Mouse (Mus musculus): ENCODE measurements around the gene Hmgcll1. TPM values are rescaled to one million over a fixed set of nuclear protein-coding genes. Genes with fewer than 3 reads are reported as not detected.
A peak's percentile ranks its signal among the peaks of the same experiment; 100 is the strongest.
"Not testable (repeated sequence)": the region's sequence is repeated elsewhere in the genome, so short reads cannot be mapped to it uniquely, and the experiment has no call there.

Hmgcll1 gene
- polyA plus RNA-seq, 1 experiment from 2014 or later, result 5.3 TPM

DNA sequence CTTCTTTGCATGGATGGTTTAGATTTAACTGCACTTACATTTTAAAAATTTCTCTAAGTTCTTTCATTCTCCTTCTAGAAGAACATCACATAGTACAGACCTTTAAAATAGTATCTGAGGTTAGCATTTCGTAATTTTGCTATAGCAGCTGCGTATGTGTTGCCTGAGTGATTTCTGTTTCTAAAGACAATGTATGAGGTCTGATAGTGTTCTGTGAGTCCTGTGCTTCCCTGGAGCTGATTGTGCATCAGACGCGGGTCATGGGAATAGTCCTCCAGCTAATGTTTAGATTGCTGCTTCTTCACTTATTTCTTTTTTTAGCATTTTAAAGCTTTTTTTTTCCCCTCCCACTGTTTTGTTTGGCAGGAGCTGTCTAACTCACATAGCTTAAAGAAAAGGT, 46.8 kb downstream of the Hmgcll1 start:
- H3K9ac ChIP-seq (replicated peaks), result no peak overlapping the region
- H3K4me1 ChIP-seq (replicated peaks), result peaks cover 10% of the 10 kb centered on the region
- no peaks in the 10 kb centered on the region for H3K27me3 ChIP-seq
- no peaks in the 10 kb centered on the region for H3K36me3 ChIP-seq
- no peak for ATAC-seq (ENCODE audit: insufficient number of reproducible peaks, insufficient read depth, low FRiP score, low TSS enrichment, low read depth)
- no peak overlapping the region for H3K4me3 ChIP-seq (replicated peaks)
- WGBS, result 81% methylated on average over 4 of the region's 4 CpGs
- H3K4me2 ChIP-seq, result no peak overlapping the region
- H3K9me3 ChIP-seq, result no peaks in the 10 kb centered on the region
- H3K27ac ChIP-seq, result 0 out of 2 replicates have a peak overlapping the region, but pooled peaks have one; percentile 56

DNA sequence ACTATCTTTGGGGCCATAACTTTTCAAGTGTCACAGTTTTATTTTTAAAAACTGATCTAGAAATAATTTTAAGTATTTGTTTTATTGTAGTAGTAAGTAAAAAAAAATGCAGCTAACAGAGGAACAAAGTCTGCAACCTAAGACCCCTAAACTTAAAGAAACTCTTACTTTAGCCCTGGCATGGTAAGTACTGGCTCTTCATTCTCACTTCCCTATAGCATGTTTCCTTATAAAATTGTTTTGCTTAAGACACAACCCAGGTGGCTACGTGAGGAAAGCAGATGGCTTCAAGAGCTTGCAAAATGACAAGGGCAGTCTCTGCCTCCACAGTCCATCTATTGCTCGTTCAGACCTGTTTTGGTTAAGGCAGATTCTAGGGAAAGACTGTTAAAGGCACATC, 49.5 kb downstream of the Hmgcll1 start:
- WGBS, result 66% methylated on average over 2 of the region's 2 CpGs
- Histone ChIP-seq H3K9ac (replicated peaks) (no peak overlapping the region), H3K4me1 (replicated peaks) (peaks cover 10% of the 10 kb centered on the region), H3K36me3 (no peaks in the 10 kb centered on the region), H3K4me3 (replicated peaks) (no peak overlapping the region), H3K4me2 (no peak overlapping the region), H3K9me3 (no peaks in the 10 kb centered on the region), H3K27me3 (no peaks in the 10 kb centered on the region), H3K27ac (no peak overlapping the region)
- no peak for ATAC-seq (ENCODE audit: insufficient number of reproducible peaks, insufficient read depth, low FRiP score, low TSS enrichment, low read depth)

DNA sequence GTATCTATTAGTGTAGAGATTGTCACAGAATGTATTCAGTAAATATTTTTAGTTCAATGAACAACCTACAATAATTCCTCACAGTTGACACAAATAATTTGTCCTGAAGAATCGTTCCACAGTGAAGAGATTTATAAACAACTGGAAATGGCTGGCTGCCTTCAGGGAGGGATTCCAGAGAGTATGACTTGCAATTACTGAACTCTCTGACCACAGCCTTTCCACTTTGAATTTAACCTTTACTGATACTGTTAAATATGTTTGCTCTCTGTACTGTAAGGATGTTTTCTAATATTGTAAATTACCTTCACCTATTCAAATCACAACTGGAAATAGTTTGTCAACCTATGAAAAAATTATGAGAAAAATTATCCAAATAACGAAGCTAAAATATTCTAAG, 76.9 kb downstream of the Hmgcll1 start:
- no peak for ATAC-seq (ENCODE audit: insufficient number of reproducible peaks, insufficient read depth, low FRiP score, low TSS enrichment, low read depth)
- no peak overlapping the region for H3K9ac ChIP-seq (replicated peaks)
- no peak overlapping the region for H3K27ac ChIP-seq
- no peak overlapping the region for H3K4me2 ChIP-seq
- H3K27me3 ChIP-seq, result no peaks in the 10 kb centered on the region
- no peaks in the 10 kb centered on the region for H3K9me3 ChIP-seq
- 61% methylated on average over 2 of the region's 2 CpGs for WGBS
- no peaks in the 10 kb centered on the region for H3K36me3 ChIP-seq
- H3K4me1 ChIP-seq (replicated peaks), result no peaks in the 10 kb centered on the region
- H3K4me3 ChIP-seq (replicated peaks), result no peak overlapping the region

DNA sequence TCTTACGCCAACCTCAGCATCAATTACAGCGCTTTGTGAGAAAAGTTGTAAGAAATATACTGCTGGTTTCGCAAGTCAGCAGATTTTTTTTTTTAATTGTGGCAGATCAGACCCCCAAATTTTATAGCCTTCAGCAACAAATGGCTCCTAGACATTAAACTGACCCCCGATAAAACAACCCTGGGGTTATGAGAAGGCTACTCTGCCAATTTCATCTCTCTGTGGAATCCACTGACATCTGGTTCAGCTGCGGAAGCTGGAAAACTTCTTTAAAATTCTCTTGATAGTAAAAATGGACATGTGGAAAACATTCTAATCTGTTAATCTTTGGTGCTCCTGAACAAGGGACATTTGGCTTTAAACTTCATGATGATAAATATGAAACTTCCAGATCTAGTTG, 82.6 kb downstream of the Hmgcll1 start:
- H3K4me2 ChIP-seq, result no peak overlapping the region
- ATAC-seq (ENCODE audit: insufficient number of reproducible peaks, insufficient read depth, low FRiP score, low TSS enrichment, low read depth), result no peak
- H3K36me3 ChIP-seq, result no peaks in the 10 kb centered on the region
- H3K4me3 ChIP-seq (replicated peaks), result no peak overlapping the region
- H3K27ac ChIP-seq, result no peak overlapping the region
- H3K4me1 ChIP-seq (replicated peaks), result 0 out of 2 replicates have a peak, but pooled peaks cover 12% of the 10 kb centered on the region
- no peak overlapping the region for H3K9ac ChIP-seq (replicated peaks)
- H3K27me3 ChIP-seq, result no peaks in the 10 kb centered on the region
- no peaks in the 10 kb centered on the region for H3K9me3 ChIP-seq
- 45% methylated on average over 5 of the region's 5 CpGs for WGBS

DNA sequence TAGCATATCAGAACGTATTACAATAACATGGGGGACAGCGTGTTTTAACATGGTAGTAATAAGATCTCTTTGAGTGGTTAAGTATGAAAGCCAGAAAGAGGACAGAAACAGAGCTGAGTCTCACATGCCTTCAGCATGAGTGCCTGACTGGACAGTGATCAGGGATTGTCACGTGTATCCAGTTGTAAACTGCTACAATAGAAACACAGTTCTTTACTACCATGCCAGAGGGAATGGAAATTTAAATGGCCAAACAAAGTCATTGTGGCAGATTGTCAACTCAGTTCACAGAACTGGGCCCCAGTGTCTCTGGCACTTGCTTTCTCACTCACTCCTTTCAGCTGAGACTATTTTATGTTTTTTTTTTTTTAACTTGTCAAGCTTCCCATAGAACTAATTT, 85.3 kb downstream of the Hmgcll1 start:
- no peaks in the 10 kb centered on the region for H3K36me3 ChIP-seq
- no peak overlapping the region for H3K4me3 ChIP-seq (replicated peaks)
- H3K4me2 ChIP-seq, result no peak overlapping the region
- H3K9me3 ChIP-seq, result no peaks in the 10 kb centered on the region
- no peaks in the 10 kb centered on the region for H3K27me3 ChIP-seq
- H3K27ac ChIP-seq, result no peak overlapping the region
- H3K9ac ChIP-seq (replicated peaks), result no peak overlapping the region
- 82% methylated on average over 3 of the region's 3 CpGs for WGBS
- no peak for ATAC-seq (ENCODE audit: insufficient number of reproducible peaks, insufficient read depth, low FRiP score, low TSS enrichment, low read depth)
- 0 out of 2 replicates have a peak, but pooled peaks cover 12% of the 10 kb centered on the region for H3K4me1 ChIP-seq (replicated peaks)

DNA sequence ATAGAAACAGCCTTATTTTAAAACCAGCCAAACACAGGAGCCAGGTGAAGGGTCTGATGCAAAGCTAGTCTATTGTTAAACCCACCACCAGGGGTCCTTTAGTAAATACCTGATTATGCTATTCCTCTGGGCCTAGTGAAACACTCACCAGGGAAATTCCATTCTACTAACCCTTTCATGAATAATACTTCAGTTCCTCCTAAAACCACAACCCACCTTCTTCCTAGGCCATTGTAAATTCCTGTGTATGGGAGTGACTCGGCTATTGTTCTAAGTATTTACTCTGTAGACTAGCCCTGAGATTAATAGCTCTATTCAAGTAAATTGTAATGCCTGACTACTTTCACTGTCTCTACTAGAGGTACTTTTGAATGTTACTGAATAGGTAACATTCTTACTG, 89.8 kb downstream of the Hmgcll1 start:
- not testable (repeated sequence) for H3K4me1 ChIP-seq (replicated peaks); ATAC-seq (ENCODE audit: insufficient number of reproducible peaks, insufficient read depth, low FRiP score, low TSS enrichment, low read depth); H3K9me3 ChIP-seq; H3K27me3 ChIP-seq; H3K4me3 ChIP-seq (replicated peaks); H3K27ac ChIP-seq; H3K9ac ChIP-seq (replicated peaks); H3K4me2 ChIP-seq; H3K36me3 ChIP-seq
- WGBS, result 85% methylated on average over 1 of the region's 1 CpGs

DNA sequence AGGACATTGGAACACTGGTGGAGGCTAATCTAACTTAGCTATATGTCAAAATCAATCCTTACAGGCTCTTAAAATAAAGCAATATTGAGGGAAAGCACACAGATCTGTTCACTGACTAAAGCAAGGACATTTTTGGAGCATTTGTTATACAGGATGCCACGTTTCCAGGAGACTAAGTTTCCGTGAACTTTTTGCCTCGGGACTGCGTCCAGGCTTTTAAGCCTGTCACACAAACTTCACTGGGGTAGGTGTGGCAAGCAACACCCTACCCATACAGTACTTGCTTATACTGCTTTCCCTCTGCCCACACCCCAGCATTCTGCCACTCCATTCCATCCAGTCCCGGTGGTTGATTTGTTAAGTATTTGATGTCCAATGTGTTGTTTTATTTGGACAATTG, 90.2 kb downstream of the Hmgcll1 start:
- WGBS, result 96% methylated on average over 5 of the region's 5 CpGs
- Histone ChIP-seq H3K4me2 (no peak overlapping the region), H3K4me3 (replicated peaks) (no peak overlapping the region), H3K4me1 (replicated peaks) (no peaks in the 10 kb centered on the region), H3K27ac (no peak overlapping the region), H3K27me3 (no peaks in the 10 kb centered on the region), H3K9me3 (no peaks in the 10 kb centered on the region), H3K9ac (replicated peaks) (no peak overlapping the region), H3K36me3 (no peaks in the 10 kb centered on the region)
- no peak for ATAC-seq (ENCODE audit: insufficient number of reproducible peaks, insufficient read depth, low FRiP score, low TSS enrichment, low read depth)

DNA sequence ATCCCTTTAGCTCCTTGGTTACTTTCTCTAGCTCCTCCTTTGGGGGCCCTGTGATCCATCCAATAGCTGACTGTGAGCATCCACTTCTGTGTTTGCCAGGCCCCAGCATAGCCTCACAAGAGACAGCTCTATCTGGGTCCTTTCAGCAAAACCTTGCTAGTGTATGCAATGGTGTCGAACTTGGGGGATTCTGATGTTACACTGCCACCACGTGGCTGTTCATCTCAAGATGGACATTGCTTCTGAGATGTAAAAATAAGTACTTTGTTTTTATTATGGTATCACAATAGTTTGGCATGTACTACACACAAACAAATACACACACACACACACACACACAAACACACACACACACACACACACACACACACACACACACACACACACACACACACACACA, 108.2 kb downstream of the Hmgcll1 start:
- H3K9ac ChIP-seq (replicated peaks); ATAC-seq (ENCODE audit: insufficient number of reproducible peaks, insufficient read depth, low FRiP score, low TSS enrichment, low read depth): not testable (repeated sequence)
- WGBS, result 1% methylated on average over 2 of the region's 2 CpGs

DNA sequence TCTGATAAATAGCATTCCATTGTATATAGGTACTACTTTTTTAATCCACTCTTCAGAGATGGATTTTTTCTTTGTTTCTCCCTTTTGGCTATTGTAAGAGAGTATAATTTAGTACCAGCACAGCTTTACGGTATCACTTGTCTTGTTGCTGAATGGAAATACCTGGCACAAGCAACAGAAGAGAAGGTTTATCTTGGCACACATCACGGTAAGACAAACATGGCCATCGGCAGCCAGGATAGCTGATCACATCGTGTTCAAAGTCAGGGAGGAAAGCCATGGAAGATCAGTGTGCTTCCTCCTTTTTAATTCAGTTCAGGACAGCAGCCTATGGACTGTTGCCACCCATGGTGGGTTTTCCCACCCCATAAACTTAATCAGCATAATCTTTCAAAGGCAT, 109.6 kb downstream of the Hmgcll1 start:
- Histone ChIP-seq H3K4me3 (replicated peaks) (no peak overlapping the region), H3K4me1 (replicated peaks) (0 out of 2 replicates have a peak, but pooled peaks cover under 1% of the 10 kb centered on the region), H3K9ac (replicated peaks) (no peak overlapping the region), H3K27me3 (no peaks in the 10 kb centered on the region), H3K36me3 (no peaks in the 10 kb centered on the region), H3K27ac (no peak overlapping the region), H3K9me3 (no peaks in the 10 kb centered on the region), H3K4me2 (no peak overlapping the region)
- no peak for ATAC-seq (ENCODE audit: insufficient number of reproducible peaks, insufficient read depth, low FRiP score, low TSS enrichment, low read depth)
- 85% methylated on average over 4 of the region's 4 CpGs for WGBS

More for the DNA sequence above, 108.2 kb downstream of the Hmgcll1 start:
- not testable (repeated sequence) for H3K36me3 ChIP-seq; H3K27me3 ChIP-seq; H3K27ac ChIP-seq; H3K4me3 ChIP-seq (replicated peaks); H3K4me1 ChIP-seq (replicated peaks); H3K4me2 ChIP-seq; H3K9me3 ChIP-seq

DNA sequence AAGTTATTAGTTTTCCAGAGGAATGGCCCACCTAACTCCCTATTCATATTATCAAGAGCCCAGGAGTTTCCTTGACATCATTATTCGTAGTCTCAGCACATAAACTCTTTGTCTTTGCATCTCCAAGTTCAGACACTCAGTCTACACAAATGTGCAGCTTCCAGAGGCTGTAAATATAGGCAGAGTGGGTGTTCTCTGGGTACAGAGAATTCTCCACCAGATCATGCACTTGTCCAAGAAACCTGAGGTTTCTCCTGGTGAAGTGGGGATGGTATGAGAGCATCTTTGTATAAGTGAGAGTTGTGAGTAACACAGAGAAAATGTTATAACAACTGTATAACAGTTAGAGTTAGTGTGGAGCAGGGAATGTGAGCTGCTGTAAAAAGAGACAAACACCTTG, 114.7 kb downstream of the Hmgcll1 start:
- ATAC-seq (ENCODE audit: insufficient number of reproducible peaks, insufficient read depth, low FRiP score, low TSS enrichment, low read depth), result no peak
- Histone ChIP-seq H3K4me2 (no peak overlapping the region), H3K27me3 (no peaks in the 10 kb centered on the region), H3K4me1 (replicated peaks) (0 out of 2 replicates have a peak, but pooled peaks cover 4% of the 10 kb centered on the region), H3K36me3 (no peaks in the 10 kb centered on the region), H3K4me3 (replicated peaks) (no peak overlapping the region), H3K9me3 (no peaks in the 10 kb centered on the region), H3K27ac (no peak overlapping the region), H3K9ac (replicated peaks) (no peak overlapping the region)
- 51% methylated on average over 1 of the region's 1 CpGs for WGBS

DNA sequence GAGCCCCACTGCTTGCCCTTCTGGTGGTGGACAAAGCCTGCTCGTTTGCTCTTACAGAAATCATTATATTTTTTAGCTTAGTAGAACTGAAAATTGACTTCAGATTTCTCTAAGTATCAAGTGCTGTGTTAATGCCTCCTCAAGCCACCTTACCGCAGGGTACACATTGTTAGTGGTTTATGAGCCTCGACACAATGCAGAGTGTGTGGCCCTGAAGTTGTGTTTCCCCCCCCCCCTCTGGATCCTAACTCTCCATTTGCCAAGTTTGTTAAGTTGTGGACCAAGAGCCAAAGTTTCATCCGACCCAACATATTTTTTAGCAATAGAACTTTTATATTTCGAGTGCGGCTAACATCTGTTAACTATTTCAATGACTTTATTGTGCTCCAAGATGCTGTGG, 119.4 kb downstream of the Hmgcll1 start:
- 59% methylated on average over 6 of the region's 6 CpGs for WGBS
- Histone ChIP-seq H3K27me3 (no peaks in the 10 kb centered on the region), H3K4me1 (replicated peaks) (peaks cover 13% of the 10 kb centered on the region), H3K9me3 (no peaks in the 10 kb centered on the region), H3K27ac (no peak overlapping the region), H3K4me3 (replicated peaks) (no peak overlapping the region), H3K36me3 (no peaks in the 10 kb centered on the region), H3K9ac (replicated peaks) (no peak overlapping the region), H3K4me2 (no peak overlapping the region)
- ATAC-seq (ENCODE audit: insufficient number of reproducible peaks, insufficient read depth, low FRiP score, low TSS enrichment, low read depth), result no peak

DNA sequence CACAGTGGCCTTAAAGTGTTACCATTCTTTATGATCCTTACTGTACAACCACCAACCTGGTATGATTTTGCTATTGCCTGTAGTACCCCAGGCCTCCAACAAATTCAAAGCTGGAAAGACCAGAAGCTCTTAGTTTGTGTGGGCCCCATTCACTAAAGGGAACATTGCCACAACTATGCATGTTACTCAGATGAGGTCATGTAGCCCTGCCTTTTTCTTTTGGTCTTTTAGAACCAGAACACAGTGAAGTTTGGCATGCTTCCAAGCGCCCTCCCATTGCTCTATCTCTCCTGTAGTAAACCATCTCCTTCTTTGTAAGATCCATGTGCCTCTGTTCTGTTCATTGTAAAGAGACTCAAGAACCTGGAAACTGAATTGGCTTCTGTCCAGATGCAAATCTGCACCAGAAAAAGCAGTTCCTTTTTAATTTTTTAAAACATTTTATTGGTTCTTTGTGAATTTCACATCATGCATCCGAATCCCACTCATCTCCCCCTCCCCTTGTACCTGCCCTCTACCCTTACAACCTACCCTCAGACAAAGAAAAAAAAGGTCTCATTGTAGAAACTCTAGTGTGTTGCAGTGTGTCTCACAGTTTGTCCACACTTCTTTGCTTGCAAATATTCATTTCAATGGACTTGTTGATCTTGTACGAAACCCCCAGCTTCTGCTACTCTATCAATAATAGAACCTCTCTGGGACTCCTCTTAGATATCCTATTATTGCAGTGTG, 123.9 kb downstream of the Hmgcll1 start:
- H3K9ac ChIP-seq (replicated peaks), result no peak overlapping the region
- no peaks in the 10 kb centered on the region for H3K36me3 ChIP-seq
- peaks cover 15% of the 10 kb centered on the region for H3K4me1 ChIP-seq (replicated peaks)
- no peaks in the 10 kb centered on the region for H3K9me3 ChIP-seq
- H3K27ac ChIP-seq, result no peak overlapping the region
- H3K4me2 ChIP-seq, result no peak overlapping the region
- H3K4me3 ChIP-seq (replicated peaks), result no peak overlapping the region
- no peaks in the 10 kb centered on the region for H3K27me3 ChIP-seq
- 0 out of 2 replicates have a peak, but pooled peaks have one; percentile 33 for ATAC-seq (ENCODE audit: insufficient number of reproducible peaks, insufficient read depth, low FRiP score, low TSS enrichment, low read depth)
- 85% methylated on average over 3 of the region's 3 CpGs for WGBS

All from limb, embryonic 12.5 days (tissue).